Mouse (Mus musculus): ENCODE results near the gene Tmem190. TPM values are rescaled to one million over a fixed set of nuclear protein-coding genes. Genes with fewer than 3 reads are reported as not detected.
"Not testable (repeated sequence)": the region's sequence is repeated elsewhere in the genome, so short reads cannot be mapped to it uniquely, and the experiment has no call there.

The Tmem190 gene
- total RNA-seq, 2 experiments from 2014 or later: not detected

- ATAC-seq (replicated peaks; ENCODE audit: low FRiP score, poor library complexity, severe bottlenecking): no peak
Observed at GRCm38 (mm10) chr7:4764946-4765710, 17.6 kb upstream of the Tmem190 start.

GRCm38 (mm10) chr7:4771202-4771601 is 11.5 kb upstream of the Tmem190 start, which contains the start of gene Fam71e2:
Gene Fam71e2 (minus strand): TSS chr7:4771302.
- no peak for ATAC-seq (replicated peaks; ENCODE audit: low FRiP score, poor library complexity, severe bottlenecking)

- no peak for ATAC-seq (replicated peaks; ENCODE audit: low FRiP score, poor library complexity, severe bottlenecking)
Observed at GRCm38 (mm10) chr7:4776131-4776530, 6.6 kb upstream of the Tmem190 start.

- ATAC-seq (replicated peaks; ENCODE audit: low FRiP score, poor library complexity, severe bottlenecking): no peak
Observed at GRCm38 (mm10) chr7:4776861-4777830, 5.6 kb upstream of the Tmem190 start.

- no peak for ATAC-seq (replicated peaks; ENCODE audit: low FRiP score, poor library complexity, severe bottlenecking)
Observed at GRCm38 (mm10) chr7:4777851-4778637, 4.7 kb upstream of the Tmem190 start.

GRCm38 (mm10) chr7:4779921-4780320 is 2.8 kb upstream of the Tmem190 start:
- no peak for ATAC-seq (replicated peaks; ENCODE audit: low FRiP score, poor library complexity, severe bottlenecking)

- no peak for ATAC-seq (replicated peaks; ENCODE audit: low FRiP score, poor library complexity, severe bottlenecking)
Observed at GRCm38 (mm10) chr7:4782130-4782529, 607 bp upstream of the Tmem190 start.

GRCm38 (mm10) chr7:4783667-4784268 is 1.0 kb downstream of the Tmem190 start:
- peak; percentile 53; the same call in 1 of the 2 replicates for ATAC-seq (replicated peaks; ENCODE audit: low FRiP score, poor library complexity, severe bottlenecking)

GRCm38 (mm10) chr7:4788499-4789435 is 6.0 kb downstream of the Tmem190 start:
- ATAC-seq (replicated peaks; ENCODE audit: low FRiP score, poor library complexity, severe bottlenecking): no peak

- peak; percentile 39; the same call in 1 of the 2 replicates for ATAC-seq (replicated peaks; ENCODE audit: low FRiP score, poor library complexity, severe bottlenecking)
Observed at GRCm38 (mm10) chr7:4789436-4789935, 6.7 kb downstream of the Tmem190 start, which contains the start of gene Tmem238. Gene Tmem238 (minus strand): TSS chr7:4789656.

GRCm38 (mm10) chr7:4792278-4793212 is 9.8 kb downstream of the Tmem190 start, which contains the start of gene Rpl28:
Gene Rpl28 (plus strand): TSS chr7:4792874.
- peak; percentile 96 for ATAC-seq (replicated peaks; ENCODE audit: low FRiP score, poor library complexity, severe bottlenecking)

GRCm38 (mm10) chr7:4793248-4793647 is 10.5 kb downstream of the Tmem190 start:
- ATAC-seq (replicated peaks; ENCODE audit: low FRiP score, poor library complexity, severe bottlenecking): not testable (repeated sequence)

- ATAC-seq (replicated peaks; ENCODE audit: low FRiP score, poor library complexity, severe bottlenecking): no peak
Observed at GRCm38 (mm10) chr7:4793674-4794073, 10.9 kb downstream of the Tmem190 start.

GRCm38 (mm10) chr7:4794631-4795168 is 12.0 kb downstream of the Tmem190 start:
- no peak for ATAC-seq (replicated peaks; ENCODE audit: low FRiP score, poor library complexity, severe bottlenecking)

- peak; percentile 39; the same call in 1 of the 2 replicates for ATAC-seq (replicated peaks; ENCODE audit: low FRiP score, poor library complexity, severe bottlenecking)
Observed at GRCm38 (mm10) chr7:4795767-4796433, 13.2 kb downstream of the Tmem190 start.

GRCm38 (mm10) chr7:4802247-4802646 is 19.5 kb downstream of the Tmem190 start:
- ATAC-seq (replicated peaks; ENCODE audit: low FRiP score, poor library complexity, severe bottlenecking): no peak

All from erythroblast, adult 5-6 weeks (primary cell).